Mouse (Mus musculus): ENCODE results near the gene Dbi. TPM values are rescaled to one million over a fixed set of nuclear protein-coding genes. Genes with fewer than 3 reads are reported as not detected.

Gene Dbi
- total RNA-seq, 1 experiment from 2014 or later: 156 TPM

GRCm38 (mm10) chr1:120098327-120098726, 22.6 kb downstream of the Dbi start:
- no peak for ATAC-seq (replicated peaks in 1 of 2; ENCODE audit: insufficient read depth in 1 of 2, low FRiP score in 2 of 2, low TSS enrichment in 1 of 2, low read depth in 1 of 2, poor library complexity in 2 of 2, severe bottlenecking in 2 of 2)

GRCm38 (mm10) chr1:120094920-120095319, 26.0 kb downstream of the Dbi start:
- ATAC-seq (replicated peaks in 1 of 2; ENCODE audit: insufficient read depth in 1 of 2, low FRiP score in 2 of 2, low TSS enrichment in 1 of 2, low read depth in 1 of 2, poor library complexity in 2 of 2, severe bottlenecking in 2 of 2): no peak

- peak; percentile 96 to 97 for ATAC-seq (replicated peaks in 1 of 2; ENCODE audit: insufficient read depth in 1 of 2, low FRiP score in 2 of 2, low TSS enrichment in 1 of 2, low read depth in 1 of 2, poor library complexity in 2 of 2, severe bottlenecking in 2 of 2)
These were observed 27.3 kb downstream of the Dbi start for GRCm38 (mm10) chr1:120093482-120094134.

GRCm38 (mm10) chr1:120090880-120091570, 29.9 kb downstream of the Dbi start:
- no peak for ATAC-seq (replicated peaks in 1 of 2; ENCODE audit: insufficient read depth in 1 of 2, low FRiP score in 2 of 2, low TSS enrichment in 1 of 2, low read depth in 1 of 2, poor library complexity in 2 of 2, severe bottlenecking in 2 of 2)

GRCm38 (mm10) chr1:120089180-120089579, 31.7 kb downstream of the Dbi start:
- no peak for ATAC-seq (replicated peaks in 1 of 2; ENCODE audit: insufficient read depth in 1 of 2, low FRiP score in 2 of 2, low TSS enrichment in 1 of 2, low read depth in 1 of 2, poor library complexity in 2 of 2, severe bottlenecking in 2 of 2)

GRCm38 (mm10) chr1:120086644-120087043, 34.2 kb downstream of the Dbi start:
- ATAC-seq (replicated peaks in 1 of 2; ENCODE audit: insufficient read depth in 1 of 2, low FRiP score in 2 of 2, low TSS enrichment in 1 of 2, low read depth in 1 of 2, poor library complexity in 2 of 2, severe bottlenecking in 2 of 2): no peak

GRCm38 (mm10) chr1:120085696-120086095, 35.2 kb downstream of the Dbi start:
- no peak for ATAC-seq (replicated peaks in 1 of 2; ENCODE audit: insufficient read depth in 1 of 2, low FRiP score in 2 of 2, low TSS enrichment in 1 of 2, low read depth in 1 of 2, poor library complexity in 2 of 2, severe bottlenecking in 2 of 2)

- ATAC-seq (replicated peaks in 1 of 2; ENCODE audit: insufficient read depth in 1 of 2, low FRiP score in 2 of 2, low TSS enrichment in 1 of 2, low read depth in 1 of 2, poor library complexity in 2 of 2, severe bottlenecking in 2 of 2): no peak
These were observed 36.9 kb downstream of the Dbi start for GRCm38 (mm10) chr1:120083921-120084517.

GRCm38 (mm10) chr1:120082957-120083585, 37.8 kb downstream of the Dbi start:
- 0 out of 4 replicates have a peak, but pooled peaks of 1 of the 2 experiments have one; percentile 13 for ATAC-seq (replicated peaks in 1 of 2; ENCODE audit: insufficient read depth in 1 of 2, low FRiP score in 2 of 2, low TSS enrichment in 1 of 2, low read depth in 1 of 2, poor library complexity in 2 of 2, severe bottlenecking in 2 of 2)

- ATAC-seq (replicated peaks in 1 of 2; ENCODE audit: insufficient read depth in 1 of 2, low FRiP score in 2 of 2, low TSS enrichment in 1 of 2, low read depth in 1 of 2, poor library complexity in 2 of 2, severe bottlenecking in 2 of 2): no peak
These were observed 40.2 kb downstream of the Dbi start for GRCm38 (mm10) chr1:120080632-120081031.

- no peak for ATAC-seq (replicated peaks in 1 of 2; ENCODE audit: insufficient read depth in 1 of 2, low FRiP score in 2 of 2, low TSS enrichment in 1 of 2, low read depth in 1 of 2, poor library complexity in 2 of 2, severe bottlenecking in 2 of 2)
These were observed 43.0 kb downstream of the Dbi start for GRCm38 (mm10) chr1:120077746-120078410.

GRCm38 (mm10) chr1:120075507-120075906, 45.4 kb downstream of the Dbi start:
- ATAC-seq (replicated peaks in 1 of 2; ENCODE audit: insufficient read depth in 1 of 2, low FRiP score in 2 of 2, low TSS enrichment in 1 of 2, low read depth in 1 of 2, poor library complexity in 2 of 2, severe bottlenecking in 2 of 2): peak; percentile 57 to 76

- ATAC-seq (replicated peaks in 1 of 2; ENCODE audit: insufficient read depth in 1 of 2, low FRiP score in 2 of 2, low TSS enrichment in 1 of 2, low read depth in 1 of 2, poor library complexity in 2 of 2, severe bottlenecking in 2 of 2): no peak
These were observed 45.9 kb downstream of the Dbi start for GRCm38 (mm10) chr1:120074931-120075330.

GRCm38 (mm10) chr1:120074307-120074702, 46.6 kb downstream of the Dbi start:
- no peak for ATAC-seq (replicated peaks in 1 of 2; ENCODE audit: insufficient read depth in 1 of 2, low FRiP score in 2 of 2, low TSS enrichment in 1 of 2, low read depth in 1 of 2, poor library complexity in 2 of 2, severe bottlenecking in 2 of 2)

- ATAC-seq (replicated peaks in 1 of 2; ENCODE audit: insufficient read depth in 1 of 2, low FRiP score in 2 of 2, low TSS enrichment in 1 of 2, low read depth in 1 of 2, poor library complexity in 2 of 2, severe bottlenecking in 2 of 2): peak; percentile 80 to 81
These were observed 47.2 kb downstream of the Dbi start, which contains the start of gene Tmem37 for GRCm38 (mm10) chr1:120073519-120074306. Gene Tmem37, minus strand, starts transcription at chr1:120074074.

GRCm38 (mm10) chr1:120072900-120073299, 48.0 kb downstream of the Dbi start:
- ATAC-seq (replicated peaks in 1 of 2; ENCODE audit: insufficient read depth in 1 of 2, low FRiP score in 2 of 2, low TSS enrichment in 1 of 2, low read depth in 1 of 2, poor library complexity in 2 of 2, severe bottlenecking in 2 of 2): no peak

- ATAC-seq (replicated peaks in 1 of 2; ENCODE audit: insufficient read depth in 1 of 2, low FRiP score in 2 of 2, low TSS enrichment in 1 of 2, low read depth in 1 of 2, poor library complexity in 2 of 2, severe bottlenecking in 2 of 2): no peak
These were observed 49.7 kb downstream of the Dbi start for GRCm38 (mm10) chr1:120071133-120071532.

Measured in hematopoietic stem cell, adult 5-6 weeks (primary cell).